Mouse (Mus musculus): Measurements from ENCODE around the gene Kif26b. TPM values are rescaled to one million over a fixed set of nuclear protein-coding genes. Genes with fewer than 3 reads are reported as not detected.

Kif26b gene
- polyA plus RNA-seq, 1 experiment from 2014 or later = 11.1 TPM

GRCm38 (mm10) chr1:178764914-178765313 is 236.0 kb downstream of the Kif26b start:
- Histone ChIP-seq H3K36me3 (no peaks in the 10 kb centered on the region), H3K9ac (replicated peaks) (no peak overlapping the region), H3K27me3 (replicated peaks) (no peaks in the 10 kb centered on the region), H3K4me1 (0 out of 2 replicates have a peak, but pooled peaks cover 3% of the 10 kb centered on the region), H3K9me3 (replicated peaks) (no peaks in the 10 kb centered on the region), H3K27ac (replicated peaks) (no peak overlapping the region), H3K4me3 (replicated peaks) (no peak overlapping the region), H3K4me2 (no peak overlapping the region)
- peak; percentile 35; the same call in 1 of the 2 replicates for ATAC-seq (ENCODE audit: low FRiP score)
- WGBS = 55% methylated on average over 4 of the region's 4 CpGs

GRCm38 (mm10) chr1:178765650-178766049 is 236.7 kb downstream of the Kif26b start:
- ATAC-seq (ENCODE audit: low FRiP score) = no peak
- WGBS = 77% methylated on average over 2 of the region's 2 CpGs
- no peak overlapping the region for H3K27ac ChIP-seq (replicated peaks)

GRCm38 (mm10) chr1:178768976-178769375 is 240.1 kb downstream of the Kif26b start:
- H3K4me2 ChIP-seq = no peak overlapping the region
- no peak overlapping the region for H3K27ac ChIP-seq (replicated peaks)
- ATAC-seq (ENCODE audit: low FRiP score) = no peak
- 84% methylated on average over 4 of the region's 4 CpGs for WGBS
- H3K4me3 ChIP-seq (replicated peaks) = no peak overlapping the region
- no peaks in the 10 kb centered on the region for H3K36me3 ChIP-seq
- H3K9me3 ChIP-seq (replicated peaks) = no peaks in the 10 kb centered on the region
- H3K4me1 ChIP-seq = peaks cover 4% of the 10 kb centered on the region; the same call in 1 of the 2 replicates
- no peaks in the 10 kb centered on the region for H3K27me3 ChIP-seq (replicated peaks)
- H3K9ac ChIP-seq (replicated peaks) = no peak overlapping the region

More at GRCm38 (mm10) chr1:178765650-178766049, 236.7 kb downstream of the Kif26b start:
- no peak overlapping the region for H3K4me2 ChIP-seq
- no peak overlapping the region for H3K9ac ChIP-seq (replicated peaks)
- H3K27me3 ChIP-seq (replicated peaks) = no peaks in the 10 kb centered on the region
- no peaks in the 10 kb centered on the region for H3K9me3 ChIP-seq (replicated peaks)
- H3K4me1 ChIP-seq = peaks cover 7% of the 10 kb centered on the region; the same call in 1 of the 2 replicates
- no peak overlapping the region for H3K4me3 ChIP-seq (replicated peaks)
- H3K36me3 ChIP-seq = no peaks in the 10 kb centered on the region

GRCm38 (mm10) chr1:178769988-178770387 is 241.1 kb downstream of the Kif26b start:
- ATAC-seq (ENCODE audit: low FRiP score) = no peak
- peaks cover 4% of the 10 kb centered on the region; the same call in 1 of the 2 replicates for H3K4me1 ChIP-seq
- H3K4me2 ChIP-seq = no peak overlapping the region
- H3K27ac ChIP-seq (replicated peaks) = no peak overlapping the region
- 77% methylated on average over 6 of the region's 6 CpGs for WGBS
- H3K9ac ChIP-seq (replicated peaks) = no peak overlapping the region
- H3K27me3 ChIP-seq (replicated peaks) = no peaks in the 10 kb centered on the region
- H3K9me3 ChIP-seq (replicated peaks) = no peaks in the 10 kb centered on the region
- H3K4me3 ChIP-seq (replicated peaks) = no peak overlapping the region
- H3K36me3 ChIP-seq = no peaks in the 10 kb centered on the region

GRCm38 (mm10) chr1:178770626-178771362 is 241.9 kb downstream of the Kif26b start:
- H3K36me3 ChIP-seq = no peaks in the 10 kb centered on the region
- no peak overlapping the region for H3K4me3 ChIP-seq (replicated peaks)
- no peak overlapping the region for H3K4me2 ChIP-seq
- no peaks in the 10 kb centered on the region for H3K9me3 ChIP-seq (replicated peaks)
- H3K4me1 ChIP-seq = peaks cover 4% of the 10 kb centered on the region; the same call in 1 of the 2 replicates
- no peak overlapping the region for H3K27ac ChIP-seq (replicated peaks)
- H3K9ac ChIP-seq (replicated peaks) = no peak overlapping the region
- H3K27me3 ChIP-seq (replicated peaks) = no peaks in the 10 kb centered on the region
- 56% methylated on average over 6 of the region's 7 CpGs for WGBS
- ATAC-seq (ENCODE audit: low FRiP score) = no peak

GRCm38 (mm10) chr1:178779742-178780141 is 250.8 kb downstream of the Kif26b start:
- H3K9me3 ChIP-seq (replicated peaks) = no peaks in the 10 kb centered on the region
- no peak overlapping the region for H3K9ac ChIP-seq (replicated peaks)
- H3K27me3 ChIP-seq (replicated peaks) = no peaks in the 10 kb centered on the region
- H3K4me2 ChIP-seq = no peak overlapping the region
- ATAC-seq (ENCODE audit: low FRiP score) = no peak
- H3K4me1 ChIP-seq = 0 out of 2 replicates have a peak, but pooled peaks cover 3% of the 10 kb centered on the region
- WGBS = 47% methylated on average over 2 of the region's 2 CpGs
- no peak overlapping the region for H3K4me3 ChIP-seq (replicated peaks)
- no peak overlapping the region for H3K27ac ChIP-seq (replicated peaks)
- no peaks in the 10 kb centered on the region for H3K36me3 ChIP-seq

GRCm38 (mm10) chr1:178784043-178784442 is 255.1 kb downstream of the Kif26b start:
- H3K27ac ChIP-seq (replicated peaks) = no peak overlapping the region
- no peaks in the 10 kb centered on the region for H3K9me3 ChIP-seq (replicated peaks)
- H3K27me3 ChIP-seq (replicated peaks) = no peaks in the 10 kb centered on the region
- ATAC-seq (ENCODE audit: low FRiP score) = no peak
- H3K4me2 ChIP-seq = no peak overlapping the region
- H3K9ac ChIP-seq (replicated peaks) = no peak overlapping the region
- WGBS = 96% methylated on average over 6 of the region's 6 CpGs
- no peaks in the 10 kb centered on the region for H3K4me1 ChIP-seq
- H3K36me3 ChIP-seq = no peaks in the 10 kb centered on the region
- no peak overlapping the region for H3K4me3 ChIP-seq (replicated peaks)

- H3K36me3 ChIP-seq = no peaks in the 10 kb centered on the region
Observed at GRCm38 (mm10) chr1:178791266-178791665, 262.3 kb downstream of the Kif26b start.

GRCm38 (mm10) chr1:178792726-178793125 is 263.8 kb downstream of the Kif26b start:
- WGBS = 93% methylated on average over 5 of the region's 5 CpGs
- ATAC-seq (ENCODE audit: low FRiP score) = no peak

More at GRCm38 (mm10) chr1:178791266-178791665, 262.3 kb downstream of the Kif26b start:
- ATAC-seq (ENCODE audit: low FRiP score) = no peak
- Histone ChIP-seq H3K9me3 (replicated peaks) (no peaks in the 10 kb centered on the region), H3K4me2 (no peak overlapping the region), H3K4me1 (no peaks in the 10 kb centered on the region), H3K27me3 (replicated peaks) (no peaks in the 10 kb centered on the region), H3K27ac (replicated peaks) (no peak overlapping the region), H3K9ac (replicated peaks) (no peak overlapping the region), H3K4me3 (replicated peaks) (no peak overlapping the region)
- 58% methylated on average over 1 of the region's 1 CpGs for WGBS

GRCm38 (mm10) chr1:178794866-178795265 is 265.9 kb downstream of the Kif26b start:
- WGBS = 91% methylated on average over 7 of the region's 7 CpGs
- H3K4me3 ChIP-seq (replicated peaks) = no peak overlapping the region
- no peaks in the 10 kb centered on the region for H3K9me3 ChIP-seq (replicated peaks)
- H3K27ac ChIP-seq (replicated peaks) = no peak overlapping the region
- H3K36me3 ChIP-seq = no peaks in the 10 kb centered on the region
- H3K4me2 ChIP-seq = no peak overlapping the region
- H3K4me1 ChIP-seq = peaks cover 13% of the 10 kb centered on the region
- no peaks in the 10 kb centered on the region for H3K27me3 ChIP-seq (replicated peaks)
- no peak for ATAC-seq (ENCODE audit: low FRiP score)
- H3K9ac ChIP-seq (replicated peaks) = no peak overlapping the region

More at GRCm38 (mm10) chr1:178792726-178793125, 263.8 kb downstream of the Kif26b start:
- no peaks in the 10 kb centered on the region for H3K27me3 ChIP-seq (replicated peaks)
- no peaks in the 10 kb centered on the region; the same call in 1 of the 2 replicates for H3K4me1 ChIP-seq
- H3K36me3 ChIP-seq = no peaks in the 10 kb centered on the region
- no peak overlapping the region for H3K9ac ChIP-seq (replicated peaks)
- no peak overlapping the region for H3K4me3 ChIP-seq (replicated peaks)
- H3K9me3 ChIP-seq (replicated peaks) = no peaks in the 10 kb centered on the region
- H3K4me2 ChIP-seq = no peak overlapping the region
- H3K27ac ChIP-seq (replicated peaks) = no peak overlapping the region

- Histone ChIP-seq H3K4me3 (replicated peaks) (no peak overlapping the region), H3K36me3 (no peaks in the 10 kb centered on the region), H3K27ac (replicated peaks) (no peak overlapping the region), H3K27me3 (replicated peaks) (no peaks in the 10 kb centered on the region), H3K9me3 (replicated peaks) (no peaks in the 10 kb centered on the region), H3K9ac (replicated peaks) (no peak overlapping the region), H3K4me2 (no peak overlapping the region), H3K4me1 (peaks cover 13% of the 10 kb centered on the region)
- ATAC-seq (ENCODE audit: low FRiP score) = no peak
- 99% methylated on average over 2 of the region's 2 CpGs for WGBS
Observed at GRCm38 (mm10) chr1:178797388-178797787, 268.5 kb downstream of the Kif26b start.

GRCm38 (mm10) chr1:178798333-178798732 is 269.4 kb downstream of the Kif26b start:
- Histone ChIP-seq H3K9ac (replicated peaks) (no peak overlapping the region), H3K27ac (replicated peaks) (no peak overlapping the region), H3K27me3 (replicated peaks) (no peaks in the 10 kb centered on the region), H3K9me3 (replicated peaks) (no peaks in the 10 kb centered on the region), H3K4me2 (peak overlapping the region; percentile 24), H3K36me3 (no peaks in the 10 kb centered on the region), H3K4me1 (peaks cover 13% of the 10 kb centered on the region), H3K4me3 (replicated peaks) (no peak overlapping the region)
- WGBS = 9% methylated on average over 5 of the region's 5 CpGs
- ATAC-seq (ENCODE audit: low FRiP score) = peak; percentile 79

Measured in neural tube, embryonic 15.5 days (tissue).